Mouse (Mus musculus) ovary, postnatal 10 days (tissue): ENCODE data around the gene Prap1.

Source experiments
- DNase-seq: peaks from one replicate; pipeline ENCODE4 v3.0.0; 2022; ENCODE audit warnings: low spot score

Gene Prap1

DNA sequence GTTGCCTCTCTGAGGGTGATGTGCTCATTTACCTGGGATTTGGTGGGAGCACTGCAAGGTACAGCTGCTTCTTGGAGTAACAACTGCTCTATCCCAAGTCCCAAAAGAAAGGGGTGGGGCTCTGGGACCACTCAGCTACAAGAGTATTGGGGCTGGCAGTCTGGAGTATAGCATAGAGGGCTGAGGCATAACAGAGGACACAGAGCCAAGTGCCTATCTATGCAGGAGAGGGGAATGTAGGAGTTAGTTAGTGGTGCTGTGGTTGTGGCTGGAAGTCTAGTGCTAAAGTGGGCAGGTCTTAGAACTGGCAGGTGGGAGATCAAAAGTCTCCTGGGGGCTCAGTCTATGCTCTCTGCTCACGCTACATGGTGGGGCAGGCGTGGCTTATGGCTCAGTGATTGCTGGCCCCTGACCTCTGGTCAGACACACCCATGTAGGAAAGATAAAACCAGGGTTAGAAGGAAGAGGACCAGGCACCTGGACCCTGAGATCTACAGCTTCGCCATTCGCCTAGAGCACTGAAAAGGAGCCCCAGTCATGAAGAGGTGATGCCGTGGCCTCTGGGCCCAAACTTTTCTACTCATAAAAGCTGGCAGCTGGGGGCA is at the start of gene Prap1:
Gene Prap1, plus strand, starts transcription at position 472 of the 605 bp plus-strand sequence.
- no peak for DNase-seq

DNA sequence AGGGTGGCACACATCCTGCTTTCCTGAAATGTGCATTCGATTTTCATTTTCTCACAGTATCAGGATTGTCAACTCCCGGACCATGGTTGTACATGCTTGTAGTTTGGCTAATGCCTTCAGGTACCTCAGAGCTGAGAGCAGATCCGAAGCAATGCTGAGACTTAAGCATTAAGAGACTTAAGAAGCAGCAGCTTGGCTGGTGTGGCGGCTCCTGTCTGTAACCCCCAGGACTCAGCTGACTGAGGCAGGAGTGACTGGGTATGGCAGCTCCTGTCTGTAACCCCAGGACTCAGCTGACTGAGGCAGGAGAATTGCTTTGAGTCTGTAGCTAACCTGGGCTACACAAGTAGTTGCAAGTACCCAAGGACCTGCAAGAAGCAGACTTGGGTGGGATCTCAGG is 47.6 kb upstream of the Prap1 start:
- no peak for DNase-seq

DNA sequence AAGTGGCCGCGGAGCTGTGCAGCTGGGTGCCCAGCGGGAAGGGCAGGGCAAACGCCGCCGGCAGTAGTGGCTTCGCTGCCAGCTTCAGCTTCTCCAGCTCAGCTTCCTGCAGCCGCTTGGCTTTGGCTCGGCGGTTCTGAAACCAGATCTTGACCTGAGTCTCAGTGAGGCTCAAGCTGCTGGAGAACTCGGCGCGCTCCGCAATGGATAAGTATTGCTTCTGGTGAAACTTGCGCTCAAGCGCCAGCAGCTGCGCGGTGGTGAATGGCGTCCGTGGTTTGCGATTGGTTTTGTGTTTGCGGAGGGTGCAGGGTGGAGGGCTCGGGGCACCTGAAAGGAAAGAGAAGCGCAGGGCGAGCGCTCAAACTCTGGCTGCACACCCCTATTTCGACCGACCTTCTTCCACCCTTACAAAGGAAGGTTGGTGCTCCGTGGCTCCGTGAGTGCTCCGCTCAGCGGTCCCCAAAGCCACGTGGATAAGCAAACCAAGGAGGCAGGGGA is 45.3 kb upstream of the Prap1 start:
- DNase-seq = no peak

DNA sequence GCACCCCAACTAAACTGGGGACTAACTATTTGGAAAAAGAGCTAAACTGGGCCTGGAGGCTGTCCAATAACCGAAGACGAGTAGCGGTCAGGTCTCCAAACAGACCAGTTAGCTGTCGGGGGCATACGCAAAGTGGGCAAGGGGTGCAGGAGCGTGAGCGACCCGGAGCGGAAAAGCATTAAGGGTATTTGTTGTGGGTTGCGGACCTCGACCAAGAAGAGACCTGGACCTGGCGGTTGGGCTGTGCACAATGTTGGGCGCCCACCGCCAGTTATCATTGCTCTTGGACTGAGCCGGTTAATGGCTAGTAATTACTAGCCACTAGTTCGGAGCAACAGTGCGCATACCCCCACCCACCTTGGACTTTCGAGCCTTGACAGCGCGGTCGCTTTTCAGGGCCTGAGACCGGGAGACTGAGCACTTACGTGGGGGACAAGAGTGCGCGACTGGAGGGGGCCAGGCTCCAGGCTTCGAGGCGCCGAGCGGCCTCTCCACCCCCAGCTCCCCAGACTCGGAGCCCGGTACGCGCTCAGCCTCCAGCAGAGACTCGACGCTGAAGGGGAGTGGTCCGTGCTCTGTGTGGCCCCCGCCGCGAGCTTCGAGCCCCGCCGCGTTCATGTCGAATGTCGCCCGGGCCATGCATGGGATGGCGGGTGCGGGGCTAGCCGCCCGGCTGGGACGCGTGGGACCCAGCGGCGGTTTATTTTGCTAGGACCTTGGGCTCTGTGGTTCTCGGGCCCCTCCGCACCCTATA is 44.7 kb upstream of the Prap1 start, which contains the start of gene Msx3:
Gene Msx3, minus strand, starts transcription at position 729 of the 754 bp plus-strand sequence.
- DNase-seq = no peak

DNA sequence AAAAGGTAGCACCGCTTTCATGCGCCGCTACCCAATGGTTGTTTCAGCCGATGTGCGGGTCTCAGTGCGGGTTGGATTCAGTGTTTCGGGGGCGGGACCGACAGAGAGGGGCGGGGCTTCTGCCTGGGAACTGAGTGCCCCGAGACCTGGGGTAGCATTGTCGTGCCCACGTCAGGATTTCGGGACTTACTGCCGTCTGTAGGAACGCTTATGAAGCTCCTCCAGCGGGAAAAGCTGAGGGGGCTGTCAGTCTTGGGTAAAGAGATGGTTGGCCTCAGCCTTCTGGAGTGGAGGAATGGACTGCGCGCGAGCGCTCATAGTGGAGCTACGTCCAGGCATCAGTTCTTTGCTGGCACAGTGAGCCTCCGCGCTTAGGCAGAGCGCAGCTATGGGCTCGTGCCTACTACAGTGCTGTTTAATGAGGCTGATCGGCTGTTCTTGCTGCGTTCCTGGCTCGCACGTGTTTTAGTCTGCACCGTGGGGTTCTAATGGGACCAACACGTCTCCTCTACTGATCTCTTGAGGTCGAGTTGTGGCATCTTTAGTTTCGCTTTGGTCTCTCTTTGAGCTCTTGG is 44.0 kb upstream of the Prap1 start:
- DNase-seq = no peak

- no peak for DNase-seq
Observed at GRCm38 (mm10) chr7:140054124-140054523, 39.1 kb upstream of the Prap1 start.

- no peak for DNase-seq
Observed at GRCm38 (mm10) chr7:140057413-140058407, 35.5 kb upstream of the Prap1 start.

- no peak for DNase-seq
Observed at GRCm38 (mm10) chr7:140058528-140058927, 34.7 kb upstream of the Prap1 start.

- no peak for DNase-seq
Observed at GRCm38 (mm10) chr7:140059601-140060000, 33.6 kb upstream of the Prap1 start.

DNA sequence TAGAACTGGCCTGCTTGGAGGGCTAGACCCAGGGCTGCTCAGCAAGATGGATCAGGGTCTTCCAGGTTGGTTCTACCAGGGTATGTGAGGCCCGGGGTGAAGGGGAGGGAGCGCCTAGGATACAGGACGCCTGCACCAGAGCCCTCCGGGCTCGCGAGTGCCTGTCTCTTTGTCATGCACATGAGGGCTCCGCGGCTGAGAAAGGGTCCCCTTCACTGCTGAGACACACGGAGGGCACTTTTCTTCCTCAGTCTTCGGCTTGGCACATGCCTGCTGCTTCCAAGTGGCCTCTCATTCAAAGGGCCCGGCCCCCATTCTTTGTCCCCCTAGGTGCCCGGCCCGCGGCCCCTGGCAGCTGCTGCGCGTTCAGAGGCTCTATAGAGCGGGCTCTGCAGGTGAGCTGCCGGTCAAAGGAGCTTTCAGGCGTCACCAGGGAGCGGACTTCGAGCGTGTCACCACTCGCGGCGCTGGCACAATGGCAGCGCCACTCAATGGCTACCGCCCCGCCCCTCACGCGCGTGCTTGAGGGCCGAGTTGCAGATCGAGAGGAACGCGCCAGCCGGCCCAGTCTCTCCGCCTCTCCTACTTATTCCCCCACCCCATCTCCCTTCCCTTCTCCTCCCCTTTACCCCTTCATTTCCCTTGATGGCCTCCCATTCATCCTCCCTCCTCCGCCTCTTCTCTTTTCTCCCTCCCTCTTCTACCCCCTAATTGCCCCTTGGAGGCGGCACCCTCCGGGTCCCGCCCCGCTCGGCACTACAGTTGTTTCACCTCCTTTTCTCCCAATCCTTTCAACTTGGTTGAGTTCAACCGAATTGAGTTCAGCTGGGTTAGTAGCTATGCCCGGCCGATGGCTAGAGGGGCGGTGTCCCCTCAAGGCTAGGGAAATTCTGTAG is 32.0 kb upstream of the Prap1 start:
- DNase-seq = no peak

DNA sequence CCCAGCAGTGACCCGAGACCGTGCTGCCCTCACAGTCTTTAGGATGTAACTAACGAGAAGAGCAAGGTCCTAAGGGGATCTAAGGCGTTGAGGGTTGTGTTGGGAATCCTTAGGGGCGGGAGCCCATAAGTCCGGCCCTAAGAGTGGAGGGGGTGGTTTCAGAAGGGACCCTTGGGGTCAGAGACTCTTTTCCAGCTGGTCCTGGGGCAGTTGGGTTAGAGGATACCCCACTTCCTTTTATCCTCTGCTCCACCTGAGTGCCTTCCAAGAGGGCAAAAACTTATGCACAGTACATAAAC is 31.4 kb upstream of the Prap1 start:
- DNase-seq = no peak

DNA sequence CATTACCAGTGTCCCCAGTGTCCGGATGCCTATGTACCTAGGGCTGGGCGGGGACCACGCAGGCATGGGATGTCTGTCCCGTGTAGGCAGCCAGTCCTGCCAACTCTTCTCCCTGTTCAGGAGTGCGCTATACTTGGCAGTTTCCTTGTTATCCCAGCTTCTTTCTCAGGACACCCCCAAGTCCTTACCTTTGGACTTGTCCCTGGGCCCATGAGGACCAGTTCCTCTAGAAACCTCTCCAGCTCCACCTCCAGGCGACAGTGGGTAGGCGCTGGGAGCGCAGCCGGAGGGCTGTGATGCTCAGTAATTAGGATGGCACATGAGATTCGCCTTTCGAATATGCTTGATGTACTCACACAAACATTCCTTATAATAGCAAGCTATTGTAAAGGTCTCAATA is 30.9 kb upstream of the Prap1 start:
- DNase-seq = no peak

GRCm38 (mm10) chr7:140063092-140063491 is 30.1 kb upstream of the Prap1 start:
- no peak for DNase-seq

GRCm38 (mm10) chr7:140067397-140067796 is 25.8 kb upstream of the Prap1 start:
- no peak for DNase-seq

- DNase-seq = no peak
Observed at GRCm38 (mm10) chr7:140070042-140070711, 23.0 kb upstream of the Prap1 start.

DNA sequence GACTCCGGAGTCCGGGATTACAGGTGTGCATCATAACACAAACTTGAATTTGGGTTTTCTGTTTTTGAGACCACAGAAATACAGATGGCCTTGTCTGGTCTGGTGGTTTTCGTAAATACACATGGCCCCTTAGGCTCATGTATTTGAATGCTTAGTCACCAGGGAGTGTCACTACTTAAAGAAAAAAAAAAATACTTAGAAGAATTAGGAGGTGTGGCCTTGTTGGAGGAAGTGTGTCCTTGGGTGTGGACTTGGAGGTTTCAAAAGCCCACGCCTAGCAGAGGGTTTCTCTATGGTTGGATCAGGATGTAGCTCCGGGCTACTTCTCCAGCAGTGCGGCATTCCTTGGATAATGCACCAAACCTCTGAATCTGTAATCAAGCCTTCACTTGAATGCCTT is 15.5 kb upstream of the Prap1 start:
- DNase-seq = no peak

DNA sequence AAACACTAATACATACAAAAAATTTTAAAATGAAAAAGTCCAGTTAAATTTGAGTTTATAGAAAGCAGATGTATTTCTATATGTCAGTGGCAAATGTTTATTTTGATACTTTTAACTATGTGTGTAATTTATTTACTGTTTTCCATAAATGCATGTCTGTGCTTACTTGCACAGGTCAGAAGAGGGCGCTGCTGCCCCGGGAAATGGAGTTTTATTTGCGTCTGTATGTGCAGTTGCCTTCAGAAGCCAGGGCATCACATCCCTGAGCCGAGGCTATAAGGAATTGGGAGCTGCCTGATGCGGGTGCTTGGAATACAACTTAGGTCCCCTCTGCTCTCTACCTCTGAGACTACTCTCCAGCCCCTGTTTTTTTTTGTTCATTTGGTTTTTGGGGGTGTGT is 14.5 kb upstream of the Prap1 start:
- DNase-seq = no peak

DNA sequence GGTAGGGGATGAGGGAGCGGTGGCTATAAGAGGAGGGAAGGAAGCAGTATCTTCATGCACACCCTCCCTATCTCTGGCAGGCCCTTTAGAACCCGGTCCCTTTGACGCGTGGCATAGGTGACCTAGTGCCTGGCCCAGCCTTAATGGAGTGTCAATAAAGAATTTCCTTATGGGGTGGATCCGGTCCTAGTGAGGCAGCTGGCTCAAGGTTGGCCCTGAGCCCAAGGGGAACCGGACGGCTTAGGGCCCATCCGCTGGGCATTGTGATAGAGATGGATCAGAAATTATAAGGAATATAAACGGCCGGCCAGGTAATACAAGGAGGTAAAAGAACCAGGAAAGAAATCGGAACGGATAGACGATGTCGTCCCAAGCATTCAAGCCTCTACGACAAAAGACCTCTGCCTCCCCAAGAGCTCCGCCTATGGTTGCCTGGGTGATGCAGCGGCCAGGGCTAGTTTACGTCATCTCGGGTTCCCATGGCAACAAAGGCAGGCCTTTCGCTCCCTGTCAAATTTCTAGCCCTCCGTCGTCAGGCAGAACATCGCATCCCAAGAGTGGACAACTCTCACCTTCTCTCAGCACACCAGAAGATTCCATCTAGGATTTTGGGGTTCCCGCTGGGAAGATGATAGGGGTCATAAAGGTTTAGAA is 12.6 kb upstream of the Prap1 start:
- DNase-seq = no peak

GRCm38 (mm10) chr7:140081408-140082241 is 11.6 kb upstream of the Prap1 start:
- no peak for DNase-seq
